Mouse (Mus musculus) c-Kit-positive CD71-positive TER-119-negative erythroid progenitor cells, embryonic 14.5 days (primary cell): ENCODE data around the gene Sike1.
A peak's percentile ranks its signal among the peaks of the same experiment; 100 is the strongest.

Experiments
- DNase-seq: peaks from one replicate; pipeline ENCODE4 v3.0.0-alpha.2; 2013; ENCODE audit warnings: low read depth

Sike1 gene

DNA sequence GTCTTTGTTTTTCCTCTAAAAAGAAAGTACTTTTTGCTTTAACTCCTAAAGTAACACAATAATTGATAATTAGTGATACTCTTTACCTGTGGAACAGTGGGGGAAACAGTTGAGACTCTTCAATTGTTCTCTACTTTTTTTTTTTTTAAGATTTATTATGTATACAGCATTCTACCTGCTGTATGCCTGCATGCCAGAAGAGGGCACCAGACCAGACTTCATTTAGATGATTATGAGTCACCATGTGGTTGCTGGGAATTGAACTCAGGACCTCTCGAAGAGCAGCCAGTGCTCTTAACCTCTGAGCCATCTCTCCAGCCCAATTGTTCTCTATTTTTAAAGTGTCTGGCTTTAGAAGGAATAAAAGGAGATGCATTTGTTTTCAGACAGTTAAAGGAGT is 30.7 kb downstream of the Sike1 start:
- DNase-seq, result peak; percentile 19

DNA sequence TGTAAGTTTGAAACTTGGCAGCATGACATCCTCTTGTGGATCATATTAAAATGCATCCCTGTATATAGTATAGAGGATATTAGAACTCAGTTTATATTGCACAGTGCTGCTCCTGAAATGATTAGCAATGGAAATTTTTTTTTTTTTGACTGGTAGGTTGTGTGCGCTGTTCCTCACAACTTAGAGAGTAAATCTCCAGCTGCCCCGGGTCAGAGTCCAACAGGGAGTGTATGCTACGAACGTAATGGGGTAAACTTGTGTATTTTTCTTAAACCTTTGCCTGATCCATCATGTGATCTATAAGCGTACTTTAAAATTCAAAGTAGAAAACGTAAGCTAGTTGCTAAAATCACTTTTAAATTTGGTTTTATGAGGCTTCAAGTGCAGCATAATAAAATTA is 44.8 kb downstream of the Sike1 start:
- no peak for DNase-seq

DNA sequence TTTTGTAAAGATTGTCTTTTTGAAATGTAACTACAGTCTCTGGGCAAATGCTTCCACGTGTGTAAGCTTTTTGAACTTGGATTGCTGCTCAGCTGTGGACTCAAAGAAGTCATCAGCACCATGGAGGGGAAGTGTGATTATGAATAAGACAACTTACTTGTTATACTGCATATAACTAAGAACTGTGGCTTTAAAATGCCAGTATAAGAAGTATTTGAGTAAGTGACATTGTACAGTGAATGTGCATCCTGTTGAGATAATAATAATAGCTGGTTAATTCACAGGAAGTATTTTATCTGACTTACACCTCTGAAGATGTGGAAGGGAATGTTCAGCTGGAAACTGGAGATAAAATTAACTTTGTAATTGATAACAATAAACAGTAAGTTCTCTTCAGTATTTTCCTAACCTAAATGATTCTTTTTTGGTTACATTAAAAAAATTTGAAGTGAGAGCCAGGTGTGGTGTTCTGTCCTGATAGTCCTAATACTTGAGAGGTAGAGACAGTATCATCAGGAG is 45.4 kb downstream of the Sike1 start:
- DNase-seq, result no peak

DNA sequence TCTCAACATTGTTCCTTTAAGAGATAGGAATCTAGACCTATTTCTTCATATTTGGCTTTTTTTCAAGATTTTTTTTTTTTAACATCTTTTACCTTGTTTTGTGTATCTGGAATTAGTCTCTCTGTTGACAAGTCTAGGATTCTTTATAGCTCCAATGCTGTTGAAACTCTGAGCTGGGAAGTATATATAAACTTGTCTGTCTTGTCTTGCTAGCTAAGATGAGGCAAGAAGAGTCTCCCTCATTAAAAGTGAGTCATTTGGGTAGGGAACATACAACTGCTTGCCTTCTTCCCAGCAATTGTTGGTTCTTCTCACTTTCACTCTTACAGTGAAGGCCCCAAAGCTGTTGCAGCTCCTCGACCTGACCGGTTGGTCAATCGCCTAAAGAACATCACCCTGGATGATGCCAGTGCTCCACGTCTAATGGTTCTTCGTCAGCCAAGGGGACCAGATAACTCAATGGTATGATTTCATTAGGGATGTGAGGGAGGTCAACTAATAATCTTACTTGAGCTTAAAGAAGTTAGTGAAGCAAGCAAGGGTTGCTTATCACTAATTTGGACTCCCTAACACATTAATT is 60.6 kb downstream of the Sike1 start:
- DNase-seq, result no peak

DNA sequence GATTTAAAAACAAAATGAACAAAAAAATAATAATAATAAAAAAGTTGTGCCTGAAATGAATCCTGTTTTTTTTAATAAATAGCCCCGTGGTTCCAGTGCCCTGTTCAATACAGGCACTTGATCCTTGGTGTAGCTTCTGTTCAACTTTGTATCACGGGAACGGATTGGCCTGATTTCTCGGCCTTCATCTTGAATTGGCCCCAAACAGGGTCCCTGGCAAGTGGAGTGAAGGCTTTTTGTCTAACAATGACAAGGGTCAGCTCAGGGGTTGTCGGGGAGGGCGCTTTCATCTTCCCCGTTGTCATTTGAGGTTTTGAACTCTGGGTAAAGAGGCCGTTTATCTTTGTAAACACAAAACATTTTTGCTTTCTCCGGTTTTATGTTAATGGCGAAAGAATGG is 62.2 kb downstream of the Sike1 start:
- no peak for DNase-seq
